Mouse (Mus musculus): ENCODE data around the gene Luc7l3.
"Not testable (repeated sequence)": the region's sequence is repeated elsewhere in the genome, so short reads cannot be mapped to it uniquely, and the experiment has no call there.

Gene Luc7l3

GRCm38 (mm10) chr11:94294996-94295845 is 26.6 kb downstream of the Luc7l3 start:
- DNase-seq (ENCODE audit: low spot score in 2 of 2), result no peak

GRCm38 (mm10) chr11:94290062-94290740 is 31.6 kb downstream of the Luc7l3 start:
- no peak for DNase-seq (ENCODE audit: low spot score in 2 of 2)

GRCm38 (mm10) chr11:94287105-94287504 is 34.7 kb downstream of the Luc7l3 start:
- DNase-seq (ENCODE audit: low spot score in 2 of 2), result no peak

GRCm38 (mm10) chr11:94285886-94286574 is 35.8 kb downstream of the Luc7l3 start:
- DNase-seq (ENCODE audit: low spot score in 2 of 2), result no peak

- no peak for DNase-seq (ENCODE audit: low spot score in 2 of 2)
These were observed 38.2 kb downstream of the Luc7l3 start for GRCm38 (mm10) chr11:94283536-94284099.

GRCm38 (mm10) chr11:94282291-94282690 is 39.5 kb downstream of the Luc7l3 start:
- no peak for DNase-seq (ENCODE audit: low spot score in 2 of 2)

GRCm38 (mm10) chr11:94281199-94282181 is 40.3 kb downstream of the Luc7l3 start, which contains the start of gene Gm21885:
Gene Gm21885 (plus strand): TSS chr11:94281873.
- DNase-seq (ENCODE audit: low spot score in 2 of 2), result peak; percentile 16 to 48

- peak; percentile 83 to 90 for DNase-seq (ENCODE audit: low spot score in 2 of 2)
These were observed 44.9 kb downstream of the Luc7l3 start for GRCm38 (mm10) chr11:94276869-94277337.

- no peak for DNase-seq (ENCODE audit: low spot score in 2 of 2)
These were observed 46.1 kb downstream of the Luc7l3 start for GRCm38 (mm10) chr11:94275686-94276085.

GRCm38 (mm10) chr11:94275226-94275625 is 46.6 kb downstream of the Luc7l3 start:
- DNase-seq (ENCODE audit: low spot score in 2 of 2), result no peak

- DNase-seq (ENCODE audit: low spot score in 2 of 2), result no peak
These were observed 47.5 kb downstream of the Luc7l3 start for GRCm38 (mm10) chr11:94274206-94274867.

GRCm38 (mm10) chr11:94272960-94273927 is 48.5 kb downstream of the Luc7l3 start:
- DNase-seq (ENCODE audit: low spot score in 2 of 2), result no peak

- DNase-seq (ENCODE audit: low spot score in 2 of 2), result no peak
These were observed 50.8 kb downstream of the Luc7l3 start for GRCm38 (mm10) chr11:94271015-94271414.

GRCm38 (mm10) chr11:94269906-94270305 is 51.9 kb downstream of the Luc7l3 start:
- no peak for DNase-seq (ENCODE audit: low spot score in 2 of 2)

GRCm38 (mm10) chr11:94268761-94269160 is 53.0 kb downstream of the Luc7l3 start:
- DNase-seq (ENCODE audit: low spot score in 2 of 2), result no peak

- DNase-seq (ENCODE audit: low spot score in 2 of 2), result not testable (repeated sequence)
These were observed 55.6 kb downstream of the Luc7l3 start for GRCm38 (mm10) chr11:94266155-94266554.

GRCm38 (mm10) chr11:94265134-94265785 is 56.5 kb downstream of the Luc7l3 start:
- peak; percentile 25 to 48 for DNase-seq (ENCODE audit: low spot score in 2 of 2)

Data from heart, adult 9 months (tissue).